Mouse (Mus musculus) CH12.LX (cell line): Measurements from ENCODE around the gene Rpl37a. TPM values are rescaled to one million over a fixed set of nuclear protein-coding genes. Genes with fewer than 3 reads are reported as not detected.

Experiments used
- DNase-seq: peaks from one replicate; pipeline ENCODE4 v3.0.0-alpha.2; 2013; ENCODE audit errors: extremely low read depth
- H3K27ac ChIP-seq: 2 replicates; pipeline ENCODE4 v1.5.1; 2012; ENCODE audit warnings: low read depth, mild to moderate bottlenecking, control low read depth, moderate library complexity; ENCODE audit not compliant: insufficient read depth
- H3K27me3 ChIP-seq: replicated peaks from 2 replicates; pipeline ENCODE3; 2012; ENCODE audit warnings: inconsistent platforms
- H3K36me3 ChIP-seq, 2 experiments: replicated peaks in 1 of 2; 2 replicates each; pipeline versions ENCODE3 to v1.6.1; 2012; ENCODE audit warnings: inconsistent platforms in 1 of 2, low read length in 1 of 2, mild to moderate bottlenecking in 1 of 2, mixed read lengths in 1 of 2, moderate library complexity in 1 of 2; ENCODE audit not compliant: control insufficient read depth in 1 of 2, insufficient read depth in 1 of 2
- H3K4me1 ChIP-seq, 2 experiments: 2 replicates each; pipeline ENCODE4 v1.6.1; 2012; ENCODE audit warnings: inconsistent platforms in 1 of 2, moderate library complexity in 1 of 2; ENCODE audit not compliant: insufficient read depth in 2 of 2, control insufficient read depth in 1 of 2
- H3K4me2 ChIP-seq: 2 replicates; pipeline ENCODE4 v1.6.1; 2012; ENCODE audit warnings: low read depth, mild to moderate bottlenecking, control low read depth; ENCODE audit not compliant: poor library complexity, insufficient read depth, severe bottlenecking
- H3K4me3 ChIP-seq, 3 experiments: fragments of 150-350 bp in 1 of 3; sonication (generic) in 1 of 3; replicated peaks in 1 of 3; 2 replicates each; pipeline versions ENCODE3 to v1.5.1; 2011 to 2012; ENCODE audit warnings: low read depth in 2 of 3, low read length in 2 of 3, mild to moderate bottlenecking in 2 of 3, moderate library complexity in 2 of 3, control low read depth in 1 of 3, improper control_type of control experiment in 1 of 3, inconsistent platforms in 1 of 3, mixed read lengths in 1 of 3; ENCODE audit not compliant: poor library complexity in 1 of 3
- H3K79me2 ChIP-seq: replicated peaks from 2 replicates; pipeline ENCODE4 v1.6.1; 2012; ENCODE audit warnings: mild to moderate bottlenecking, moderate library complexity; ENCODE audit not compliant: control insufficient read depth, poor library complexity, insufficient read depth, severe bottlenecking; ENCODE audit errors: extremely low read depth
- H3K9ac ChIP-seq: 2 replicates; pipeline ENCODE4 v1.6.1; 2012; ENCODE audit warnings: low read depth, mild to moderate bottlenecking, control low read depth, moderate library complexity; ENCODE audit not compliant: insufficient read depth
- H3K9me3 ChIP-seq: replicated peaks from 2 replicates; pipeline ENCODE3; 2012; ENCODE audit warnings: low read length, inconsistent platforms, mixed read lengths
- BHLHE40 ChIP-seq: IDR thresholded peaks from 2 replicates; pipeline ENCODE4 v1.6.1; 2011; ENCODE audit warnings: mild to moderate bottlenecking, low read depth, low read length, improper control_type of control experiment
- CHD1 ChIP-seq: IDR thresholded peaks from 2 replicates; pipeline ENCODE4 v1.6.1; 2012; ENCODE audit warnings: low read depth, low read length, improper control_type of control experiment, inconsistent platforms
- CHD2 ChIP-seq: IDR thresholded peaks from 2 replicates; pipeline ENCODE4 v1.6.1; 2011; ENCODE audit warnings: low read length, improper control_type of control experiment
- E2F4 ChIP-seq: IDR thresholded peaks from 2 replicates; pipeline ENCODE4 v1.6.1; 2011; ENCODE audit warnings: low read depth, low read length, improper control_type of control experiment; ENCODE audit not compliant: insufficient replicate concordance
- ELF1 ChIP-seq: IDR thresholded peaks from 2 replicates; pipeline ENCODE4 v1.6.1; 2014; ENCODE audit warnings: low read depth, mild to moderate bottlenecking, inconsistent platforms, low read length, improper control_type of control experiment
- EP300 ChIP-seq: IDR thresholded peaks from 2 replicates; pipeline ENCODE4 v1.6.1; 2011; ENCODE audit warnings: low read length, improper control_type of control experiment
- ETS1 ChIP-seq: conservative IDR thresholded peaks from 2 replicates; pipeline ENCODE4 v1.6.1; 2012; ENCODE audit warnings: low read depth, mild to moderate bottlenecking, inconsistent platforms, low read length, improper control_type of control experiment, moderate library complexity
- GABPA ChIP-seq: IDR thresholded peaks from 2 replicates; pipeline ENCODE4 v1.6.1; 2012; ENCODE audit warnings: low read depth, low read length, improper control_type of control experiment, inconsistent platforms; ENCODE audit not compliant: insufficient replicate concordance
- HCFC1 ChIP-seq: IDR thresholded peaks from 2 replicates; pipeline ENCODE4 v1.6.1; 2012; ENCODE audit warnings: low read depth, mild to moderate bottlenecking, inconsistent platforms, low read length, improper control_type of control experiment
- JUN ChIP-seq: IDR thresholded peaks from 2 replicates; pipeline ENCODE4 v1.6.1; 2011; ENCODE audit warnings: low read depth, mild to moderate bottlenecking, low read length, improper control_type of control experiment, moderate library complexity; ENCODE audit not compliant: insufficient read depth
- KAT2A ChIP-seq: IDR thresholded peaks from 2 replicates; pipeline ENCODE4 v1.6.1; 2012; ENCODE audit warnings: low read length, improper control_type of control experiment, inconsistent platforms; ENCODE audit not compliant: insufficient replicate concordance
- MAZ ChIP-seq: IDR thresholded peaks from 2 replicates; pipeline ENCODE4 v1.6.1; 2012; ENCODE audit warnings: low read depth, mild to moderate bottlenecking, inconsistent platforms, low read length, improper control_type of control experiment, moderate library complexity
- MYC ChIP-seq: IDR thresholded peaks from 2 replicates; pipeline ENCODE4 v1.6.1; 2011; ENCODE audit warnings: low read depth, mild to moderate bottlenecking, improper control_type of control experiment, low read length
- NELFE ChIP-seq: IDR thresholded peaks from 2 replicates; pipeline ENCODE4 v1.6.1; 2011; ENCODE audit warnings: low read depth, low read length, improper control_type of control experiment
- NRF1 ChIP-seq: IDR thresholded peaks from 2 replicates; pipeline ENCODE4 v1.6.1; 2014; ENCODE audit warnings: low read depth, mild to moderate bottlenecking, inconsistent platforms, low read length, improper control_type of control experiment, moderate library complexity
- PAX5 ChIP-seq: IDR thresholded peaks from 2 replicates; pipeline ENCODE4 v1.6.1; 2012; ENCODE audit warnings: low read length, inconsistent platforms, mixed read lengths
- POLR2A ChIP-seq: IDR thresholded peaks from 2 replicates; pipeline ENCODE4 v1.6.1; 2011; ENCODE audit warnings: low read depth, mild to moderate bottlenecking, improper control_type of control experiment, low read length
- POLR2AphosphoS2 ChIP-seq: IDR thresholded peaks from 2 replicates; pipeline ENCODE4 v1.6.1; 2011; ENCODE audit warnings: low read depth, low read length, improper control_type of control experiment
- RCOR1 ChIP-seq: conservative IDR thresholded peaks from 2 replicates; pipeline ENCODE4 v1.6.1; 2012; ENCODE audit warnings: low read depth, mild to moderate bottlenecking, inconsistent platforms, low read length, improper control_type of control experiment
- SMC3 ChIP-seq: IDR thresholded peaks from 2 replicates; pipeline ENCODE4 v1.6.1; 2011; ENCODE audit warnings: low read depth, low read length, improper control_type of control experiment
- TBP ChIP-seq: conservative IDR thresholded peaks from 2 replicates; pipeline ENCODE4 v1.6.1; 2011; ENCODE audit warnings: low read depth, low read length, improper control_type of control experiment
- TCF12 ChIP-seq: IDR thresholded peaks from 2 replicates; pipeline ENCODE4 v1.6.1; 2014; ENCODE audit warnings: low read depth, mild to moderate bottlenecking, inconsistent platforms, low read length, improper control_type of control experiment
- USF2 ChIP-seq: conservative IDR thresholded peaks from 2 replicates; pipeline ENCODE4 v1.6.1; 2011; ENCODE audit warnings: low read depth, low read length, improper control_type of control experiment
- ZC3H11A ChIP-seq: IDR thresholded peaks from 2 replicates; pipeline ENCODE4 v1.6.1; 2012; ENCODE audit warnings: low read depth, mild to moderate bottlenecking, inconsistent platforms, low read length, improper control_type of control experiment
- ZKSCAN1 ChIP-seq: IDR thresholded peaks from 2 replicates; pipeline ENCODE4 v1.6.1; 2012; ENCODE audit warnings: low read depth, inconsistent platforms, low read length, improper control_type of control experiment, borderline replicate concordance
- ZMIZ1 ChIP-seq: IDR thresholded peaks from 2 replicates; pipeline ENCODE4 v1.6.1; 2012; ENCODE audit warnings: low read depth, mild to moderate bottlenecking, inconsistent platforms, low read length, improper control_type of control experiment
- ZNF384 ChIP-seq: IDR thresholded peaks from 2 replicates; pipeline ENCODE4 v1.6.1; 2012; ENCODE audit warnings: low read depth, low read length, improper control_type of control experiment, inconsistent platforms
- dilution Hi-C: fragments of 300-500 bp; cut with MboI; formaldehyde crosslinking; loops from 2 replicates; pipeline ENCODE4 v1.14.3; 2020; ENCODE audit warnings: low sequenced_read_pairs; ENCODE audit not compliant: extremely low pct_unique_long_range_greater_than_20kb, extremely low pct_ligation_motif_present
- in situ Hi-C: fragments of 300-500 bp; cut with MboI; formaldehyde crosslinking; loops from 3 replicates; pipeline ENCODE4 v1.14.3; 2019; ENCODE audit warnings: low sequenced_read_pairs, low pct_ligation_motif_present, low pct_unique_long_range_greater_than_20kb, mixed read lengths
- polyA plus RNA-seq: library from polyadenylated mRNA; unstranded; fragments of >175 nt; gene quantifications from 2 replicates; pipeline ENCODE4 v1.2.1, GENCODE M21; 2012; ENCODE audit warnings: low read depth; ENCODE audit not compliant: insufficient read length
- total RNA-seq, 2 experiments: library from RNA; depleted of rRNA; stranded (reverse); fragments of 300-350 nt in 1 of 2; fragments of >200 nt in 1 of 2; gene quantifications; 2 replicates each; pipeline ENCODE4 v1.2.3; 2012 to 2014

Rpl37a gene
- total and polyA plus RNA-seq, 3 experiments = 1,419 to 2,433 (median 1,462) TPM

DNA sequence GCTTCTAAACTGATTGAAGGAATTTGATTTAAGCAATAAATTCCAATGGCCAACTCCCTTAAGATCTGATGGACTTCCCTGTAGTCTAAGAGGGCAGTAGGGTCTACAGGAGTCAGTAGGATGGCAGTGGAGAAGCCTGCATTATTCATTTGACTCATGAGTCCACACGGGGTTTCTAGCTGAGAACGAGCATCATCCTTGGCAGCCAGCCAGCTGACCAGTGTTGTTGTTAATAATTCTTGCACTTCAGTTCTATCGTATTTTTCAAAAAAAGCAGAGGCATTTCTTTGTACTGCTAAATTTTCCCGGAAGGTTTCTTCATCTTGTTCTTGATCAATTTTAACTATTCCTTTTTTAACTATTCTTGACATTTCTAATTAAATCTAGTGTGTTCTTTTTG is 12.4 kb upstream of the Rpl37a start:
- Histone ChIP-seq H3K4me2 (no peak overlapping the region), H3K4me3 (no peak overlapping the region), H3K9ac (no peak overlapping the region), H3K4me1 (no peaks in the 10 kb centered on the region), H3K79me2 (no peaks in the 10 kb centered on the region), H3K27ac (no peak overlapping the region), H3K36me3 (no peaks in the 10 kb centered on the region), H3K9me3 (no peaks in the 10 kb centered on the region), H3K27me3 (no peaks in the 10 kb centered on the region)
- in situ Hi-C loops = no loop called here
- no peak for DNase-seq
- TF ChIP-seq ETS1 (no peak), POLR2A (no peak), ELF1 (no peak), EP300 (no peak), NELFE (no peak), RCOR1 (no peak), SMC3 (no peak), CHD2 (no peak), PAX5 (no peak), MYC (no peak), E2F4 (no peak), POLR2AphosphoS2 (no peak), KAT2A (no peak), ZC3H11A (no peak), GABPA (no peak), ZNF384 (no peak), CHD1 (no peak), USF2 (no peak)
- dilution Hi-C loops = no loop called here

GRCm38 (mm10) chr1:72700479-72700878 is 10.6 kb upstream of the Rpl37a start, which contains the start of gene Ankar:
Gene Ankar, minus strand, starts transcription at chr1:72700579.
- H3K4me2 ChIP-seq = no peak within 1 kb of the TSS
- dilution Hi-C loops = no loop called here
- no peaks in the 10 kb centered on the region for H3K4me1 ChIP-seq
- no peak within 1 kb of the TSS for H3K27ac ChIP-seq
- no peak for TF ChIP-seq HCFC1
- TF ChIP-seq ZMIZ1 = no peak
- no peak for TF ChIP-seq BHLHE40
- no peak for TF ChIP-seq MAZ
- no peak for TF ChIP-seq E2F4
- TF ChIP-seq TBP = no peak
- no peak for TF ChIP-seq NRF1
- TF ChIP-seq GABPA = no peak
- no peak for TF ChIP-seq JUN
- TF ChIP-seq PAX5 = no peak
- TF ChIP-seq MYC = no peak
- TF ChIP-seq KAT2A = no peak
- TF ChIP-seq TCF12 = no peak
- no peak for TF ChIP-seq ZKSCAN1
- TF ChIP-seq CHD1 = no peak
- no peaks in the 10 kb centered on the region for H3K27me3 ChIP-seq
- in situ Hi-C loops = no loop called here
- no peaks in the 10 kb centered on the region for H3K79me2 ChIP-seq
- H3K4me3 ChIP-seq = no peak within 1 kb of the TSS
- H3K9me3 ChIP-seq = no peaks in the 10 kb centered on the region
- no peaks in the 10 kb centered on the region for H3K36me3 ChIP-seq
- DNase-seq = no peak
- H3K9ac ChIP-seq = no peak within 1 kb of the TSS
